ENCODE assay signal across 15 mouse cellular contexts in genomic region chr2:167434570-167434969, GRCm38 (mm10).
"Had no signal": no experiment of that assay in that cellular context is flagged by ENCODE, and none has a peak within 500 bp of the region (broad histone marks: within the 10 kb centered on the region; RNA-seq: fewer than 3 reads in every experiment).

No protein-coding gene starts in this region.

- H3K27ac ChIP-seq: limb, embryonic 15.5 days; neural tube, embryonic 15.5 days had no signal

- DNase-seq: kidney, postnatal 10 days; layer of hippocampus, adult 9-11 months; layer of hippocampus, postnatal 36 days; lung, adult 18-20 months; lung, postnatal 36 days; midbrain, embryonic 14.5 days; right cerebral cortex, adult 18-20 months; right cerebral cortex, postnatal 4 days; spleen, adult 18-20 months; thymus, adult 18-20 months; thymus, postnatal 14 days had no signal

- H3K4me1 ChIP-seq: limb, embryonic 15.5 days; neural tube, embryonic 15.5 days had no signal

- H3K4me3 ChIP-seq: limb, embryonic 15.5 days; liver, embryonic 12.5 days; myocyte; neural tube, embryonic 15.5 days had no signal

- H3K27me3 ChIP-seq: limb, embryonic 15.5 days; liver, embryonic 12.5 days; neural tube, embryonic 15.5 days had no signal
